Mouse (Mus musculus) small intestine, adult 2 months (tissue): ENCODE results near the gene Nell1.

Source experiments
- CTCF ChIP-seq: fragments of 200-500 bp; IDR thresholded peaks from 2 replicates; pipeline ENCODE4 v1.5.1; 2012; ENCODE audit warnings: low read depth, mild to moderate bottlenecking, control low read depth, inconsistent platforms, low read length, moderate library complexity, mixed read lengths; ENCODE audit not compliant: insufficient replicate concordance, insufficient read length; ENCODE audit errors: extremely low read depth
- POLR2A ChIP-seq: fragments of 200-500 bp; IDR thresholded peaks from 2 replicates; pipeline ENCODE4 v1.6.1; 2012; ENCODE audit warnings: low read depth, mild to moderate bottlenecking, control low read depth, inconsistent platforms, low read length, moderate library complexity

- TF ChIP-seq CTCF = no peak
- TF ChIP-seq POLR2A = no peak
Measured at GRCm38 (mm10) chr7:50105612-50106321, 131.1 kb downstream of the Nell1 start.
